Mouse (Mus musculus) forebrain, embryonic 16.5 days (tissue): ENCODE data around the gene Ica1. TPM values are rescaled to one million over a fixed set of nuclear protein-coding genes. Genes with fewer than 3 reads are reported as not detected.

Experiments used
- ATAC-seq: fragments of 200-750 bp; cut with Nextera tagmentation; 2 replicates; pipeline ENCODE4 v1.8.0; 2017; ENCODE audit warnings: mild to moderate bottlenecking, moderate library complexity
- H3K27ac ChIP-seq: fragments of 300-500 bp; sonication (generic); 2 replicates; pipeline ENCODE4 v1.5.1; 2014; ENCODE audit warnings: low read length, control low read depth
- H3K27me3 ChIP-seq: fragments of 300-500 bp; sonication (generic); replicated peaks from 2 replicates; pipeline ENCODE4 v1.6.1; 2014; ENCODE audit warnings: low read length; ENCODE audit not compliant: control insufficient read depth, insufficient read depth
- H3K36me3 ChIP-seq: fragments of 300-500 bp; sonication (generic); 2 replicates; pipeline ENCODE4 v1.6.1; 2014; ENCODE audit not compliant: control insufficient read depth, insufficient read depth
- H3K4me1 ChIP-seq: fragments of 300-500 bp; sonication (generic); replicated peaks from 2 replicates; pipeline ENCODE4 v1.6.1; 2014; ENCODE audit warnings: low read length; ENCODE audit not compliant: control insufficient read depth, insufficient read depth
- H3K4me2 ChIP-seq: fragments of 300-500 bp; sonication (generic); 2 replicates; pipeline ENCODE4 v1.6.1; 2014; ENCODE audit warnings: mild to moderate bottlenecking, low read length, control low read depth
- H3K4me3 ChIP-seq: fragments of 300-500 bp; sonication (generic); replicated peaks from 2 replicates; pipeline ENCODE4 v1.5.1; 2014; ENCODE audit warnings: mild to moderate bottlenecking, low read length, control low read depth
- H3K9ac ChIP-seq: fragments of 300-500 bp; sonication (generic); replicated peaks from 2 replicates; pipeline ENCODE4 v1.6.1; 2014; ENCODE audit warnings: low read depth, low read length, control low read depth
- H3K9me3 ChIP-seq: fragments of 300-500 bp; sonication (generic); 2 replicates; pipeline ENCODE4 v1.6.1; 2016; ENCODE audit warnings: low read length; ENCODE audit not compliant: control insufficient read depth
- WGBS: fragments of 180-500 bp; shearing (Covaris S2); extraction: QIAGEN DNeasy Blood & Tissue Kit; methylation state at CpG from one replicate; pipeline ENCODE4 v1.1.7; 2014; 5-methylcytosine and 5-hydroxymethylcytosine counted together
- polyA plus RNA-seq: library from polyadenylated mRNA; unstranded; fragments of >200 nt; fragmentation: Nextera tagmentation; extraction: Ambion mirVana; gene quantifications from 2 replicates; pipeline ENCODE4 v1.2.1, GENCODE M21; 2015

Ica1 gene
- polyA plus RNA-seq, 1 experiment from 2014 or later: 55.6 TPM

DNA sequence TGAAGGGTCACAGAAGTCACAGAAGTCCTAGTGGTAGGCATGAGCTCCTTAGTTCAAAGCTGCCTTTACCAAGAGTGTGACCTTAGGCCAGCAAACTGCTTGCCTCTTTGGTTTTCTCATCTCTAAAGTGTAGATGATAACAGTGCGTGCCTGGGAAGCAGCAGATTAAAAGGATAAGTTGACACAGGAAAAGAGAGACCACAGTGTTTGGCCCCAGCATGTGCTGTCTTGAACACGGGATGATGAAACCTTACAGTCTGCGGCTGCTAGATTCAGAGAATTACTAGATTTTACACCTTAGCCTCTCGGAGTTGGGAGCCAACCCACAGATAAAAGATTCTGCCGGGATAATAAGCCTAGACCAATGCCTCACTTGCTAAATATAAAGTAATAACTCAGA lies 137.4 kb downstream of the Ica1 start:
- no peak for ATAC-seq

DNA sequence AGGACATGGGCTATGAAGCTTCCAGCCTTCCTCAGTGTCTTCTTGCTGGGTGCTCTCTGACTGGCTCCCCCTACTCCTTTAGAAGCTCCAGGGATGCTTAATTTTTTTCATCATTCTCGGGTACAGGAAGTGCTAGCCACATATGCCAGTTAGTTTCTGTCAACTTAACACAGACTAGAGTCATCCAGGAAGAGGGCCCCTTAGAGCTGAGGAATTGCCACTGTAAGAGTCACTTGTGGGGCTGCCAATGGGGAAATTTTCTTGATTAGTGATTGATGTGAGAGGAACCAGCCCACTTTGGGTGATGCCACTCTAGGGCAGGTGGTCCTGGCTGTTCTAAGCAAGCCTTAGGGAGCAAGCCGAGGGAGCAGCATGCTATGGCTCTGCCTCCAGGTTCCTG lies 138.8 kb downstream of the Ica1 start:
- ATAC-seq: no peak
- Histone ChIP-seq H3K9me3 (no peaks in the 10 kb centered on the region), H3K36me3 (no peaks in the 10 kb centered on the region), H3K4me2 (no peak overlapping the region), H3K4me1 (no peaks in the 10 kb centered on the region), H3K27me3 (no peaks in the 10 kb centered on the region), H3K27ac (no peak overlapping the region), H3K4me3 (no peak overlapping the region), H3K9ac (no peak overlapping the region)
- 85% methylated on average over 2 of the region's 2 CpGs for WGBS

More for the DNA sequence above, 137.4 kb downstream of the Ica1 start:
- no peak overlapping the region for H3K4me3 ChIP-seq
- WGBS: 85% methylated on average over 5 of the region's 5 CpGs
- no peaks in the 10 kb centered on the region for H3K4me1 ChIP-seq
- H3K27ac ChIP-seq: no peak overlapping the region
- no peak overlapping the region for H3K9ac ChIP-seq
- no peaks in the 10 kb centered on the region for H3K9me3 ChIP-seq
- no peaks in the 10 kb centered on the region for H3K27me3 ChIP-seq
- H3K36me3 ChIP-seq: no peaks in the 10 kb centered on the region
- no peak overlapping the region for H3K4me2 ChIP-seq

DNA sequence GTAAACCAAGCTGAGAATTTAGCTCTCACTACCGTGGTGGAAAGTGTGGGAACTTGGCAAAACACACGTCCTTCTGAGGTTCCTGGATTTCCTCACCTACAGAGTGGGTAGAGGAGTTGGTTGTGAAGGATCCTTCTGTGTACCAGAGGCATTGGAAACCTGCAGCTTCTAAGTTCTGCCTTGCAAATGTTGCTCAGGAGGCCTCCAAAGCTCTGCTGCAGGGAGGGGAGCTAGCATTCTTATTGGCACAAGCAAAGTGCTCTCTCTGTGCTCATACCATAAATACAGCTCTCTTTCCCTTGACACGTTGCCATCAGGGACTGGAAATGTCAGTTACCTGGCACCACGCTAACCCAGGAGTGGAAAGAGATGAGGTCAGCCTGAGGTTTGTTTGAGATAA lies 139.4 kb downstream of the Ica1 start:
- H3K4me1 ChIP-seq: no peaks in the 10 kb centered on the region
- no peak overlapping the region for H3K27ac ChIP-seq
- no peaks in the 10 kb centered on the region for H3K9me3 ChIP-seq
- H3K4me3 ChIP-seq: no peak overlapping the region
- H3K36me3 ChIP-seq: no peaks in the 10 kb centered on the region
- WGBS: 88% methylated on average over 4 of the region's 4 CpGs
- ATAC-seq: no peak
- no peak overlapping the region for H3K9ac ChIP-seq
- H3K27me3 ChIP-seq: no peaks in the 10 kb centered on the region
- no peak overlapping the region for H3K4me2 ChIP-seq

DNA sequence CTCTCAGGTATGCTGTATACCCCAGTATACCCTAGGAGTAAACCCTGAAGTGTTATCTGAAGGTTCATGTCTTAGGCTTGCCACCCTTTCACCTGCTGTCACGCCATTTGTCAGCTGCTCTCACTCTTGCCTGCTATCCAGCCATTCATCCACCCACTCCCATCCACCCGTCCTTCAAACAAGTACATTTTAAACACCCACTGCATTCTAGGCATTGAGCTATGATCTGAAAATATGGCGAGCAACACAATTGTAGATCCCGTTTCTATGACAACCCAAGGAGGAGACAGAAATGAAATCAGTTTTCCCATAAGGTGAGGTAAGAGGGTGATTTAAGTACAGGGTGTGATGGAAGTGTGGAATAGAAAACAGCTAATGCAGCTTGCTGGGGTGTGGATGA lies 140.2 kb downstream of the Ica1 start:
- no peaks in the 10 kb centered on the region for H3K27me3 ChIP-seq
- no peaks in the 10 kb centered on the region for H3K36me3 ChIP-seq
- WGBS: 81% methylated on average over 4 of the region's 4 CpGs
- no peak overlapping the region for H3K4me2 ChIP-seq
- H3K27ac ChIP-seq: no peak overlapping the region
- H3K9ac ChIP-seq: no peak overlapping the region
- no peaks in the 10 kb centered on the region for H3K9me3 ChIP-seq
- no peak overlapping the region for H3K4me3 ChIP-seq
- ATAC-seq: peak; percentile 54
- H3K4me1 ChIP-seq: no peaks in the 10 kb centered on the region

DNA sequence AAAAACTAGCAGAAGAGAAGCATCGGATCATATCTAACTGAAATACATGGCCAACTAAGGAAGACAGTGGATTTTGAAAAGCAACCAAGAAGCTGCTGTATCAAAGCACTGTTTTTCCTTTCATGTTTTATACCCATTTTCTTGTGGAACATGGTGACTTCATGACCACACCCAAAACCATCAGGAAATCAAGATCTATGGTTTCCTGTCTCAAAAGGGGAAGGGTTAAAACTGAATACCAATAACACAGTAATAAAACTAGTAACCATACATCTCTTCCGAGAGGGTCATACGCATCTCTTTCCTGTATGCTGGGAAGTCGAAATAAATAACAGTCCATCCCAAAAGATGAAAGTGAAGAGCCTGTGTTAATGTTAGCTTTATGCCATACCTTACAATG lies 145.6 kb downstream of the Ica1 start:
- Histone ChIP-seq H3K4me3 (no peak overlapping the region), H3K9ac (no peak overlapping the region), H3K36me3 (no peaks in the 10 kb centered on the region), H3K9me3 (no peaks in the 10 kb centered on the region), H3K4me1 (no peaks in the 10 kb centered on the region), H3K27ac (no peak overlapping the region), H3K27me3 (no peaks in the 10 kb centered on the region), H3K4me2 (no peak overlapping the region)
- WGBS: 93% methylated on average over 4 of the region's 4 CpGs
- ATAC-seq: no peak

DNA sequence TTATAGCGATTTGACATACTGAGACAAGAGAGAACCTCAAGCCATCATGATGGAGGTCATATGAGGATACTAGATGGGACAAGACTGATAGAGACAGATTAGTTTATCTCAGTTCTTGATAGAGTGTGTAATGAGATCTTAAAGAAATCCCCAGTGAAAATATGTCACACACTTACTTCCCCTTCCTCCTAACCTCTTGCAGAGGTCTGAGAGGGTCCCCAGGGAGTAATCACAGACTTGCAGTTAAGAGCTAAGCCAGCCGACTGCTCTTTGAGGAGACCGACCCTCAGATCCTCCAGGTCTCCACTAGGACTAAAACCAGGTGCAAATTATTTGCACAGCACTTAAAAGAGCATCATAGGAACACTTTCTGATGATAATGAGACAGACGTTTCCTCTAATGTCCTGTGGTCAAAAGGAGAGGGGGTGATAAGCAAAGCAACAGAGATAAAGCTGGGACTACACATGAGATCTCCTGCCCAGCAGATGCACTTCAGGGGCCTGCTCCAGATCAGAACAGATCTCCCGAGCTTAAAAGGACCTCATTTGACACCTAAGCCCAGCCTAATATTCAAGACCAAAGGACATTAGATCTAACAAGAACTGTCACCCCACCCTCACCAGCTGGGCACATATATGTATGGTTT lies 146.2 kb downstream of the Ica1 start:
- H3K9ac ChIP-seq: no peak overlapping the region
- ATAC-seq: no peak
- WGBS: 86% methylated on average over 5 of the region's 5 CpGs

DNA sequence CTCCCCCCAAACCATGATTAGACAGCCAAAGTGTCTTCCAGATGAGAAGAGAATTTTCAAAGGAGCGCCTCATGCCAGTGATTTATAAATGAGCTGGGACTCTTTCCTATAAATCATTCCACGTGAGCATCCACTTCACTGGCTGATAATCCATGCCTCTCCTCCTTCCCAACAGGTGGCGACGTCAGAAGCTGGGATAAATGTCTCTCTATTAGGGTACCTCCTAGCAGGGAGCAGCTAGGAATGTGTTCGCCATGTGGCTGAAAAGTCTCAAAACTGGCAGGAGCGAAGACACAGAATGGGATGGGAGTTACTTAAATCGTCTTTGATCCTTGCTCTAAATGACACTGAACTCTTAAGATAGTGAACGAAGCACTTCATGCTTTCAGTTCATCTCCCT lies 146.9 kb downstream of the Ica1 start:
- H3K4me2 ChIP-seq: no peak overlapping the region
- no peaks in the 10 kb centered on the region for H3K9me3 ChIP-seq
- no peak overlapping the region for H3K4me3 ChIP-seq
- H3K27me3 ChIP-seq: no peaks in the 10 kb centered on the region
- no peak overlapping the region for H3K27ac ChIP-seq
- H3K9ac ChIP-seq: no peak overlapping the region
- no peaks in the 10 kb centered on the region for H3K36me3 ChIP-seq
- ATAC-seq: no peak
- WGBS: 81% methylated on average over 8 of the region's 8 CpGs
- H3K4me1 ChIP-seq: no peaks in the 10 kb centered on the region

More for the DNA sequence above, 146.2 kb downstream of the Ica1 start:
- Histone ChIP-seq H3K9me3 (no peaks in the 10 kb centered on the region), H3K4me2 (no peak overlapping the region), H3K27me3 (no peaks in the 10 kb centered on the region), H3K4me3 (no peak overlapping the region), H3K36me3 (no peaks in the 10 kb centered on the region), H3K27ac (no peak overlapping the region), H3K4me1 (no peaks in the 10 kb centered on the region)

DNA sequence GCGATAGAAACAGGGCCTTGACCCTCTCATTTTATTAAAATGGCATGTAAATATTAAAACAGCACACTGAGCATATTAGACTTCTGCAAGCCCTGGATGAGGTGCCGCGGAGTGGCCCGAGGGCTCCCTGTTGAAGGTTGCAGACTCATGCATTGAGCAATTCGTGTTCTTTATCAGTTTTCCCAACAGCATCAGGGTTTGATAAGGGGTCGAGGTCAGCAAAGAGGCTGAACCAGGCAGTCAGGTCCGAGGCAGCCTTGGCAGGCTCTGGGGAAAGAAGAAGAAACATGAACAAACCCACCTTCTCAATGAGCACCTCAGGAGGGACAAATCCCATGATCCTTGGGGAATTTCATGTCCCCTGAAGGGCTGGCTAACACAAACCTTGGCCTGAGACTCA lies 147.8 kb downstream of the Ica1 start:
- Histone ChIP-seq H3K4me2 (no peak overlapping the region), H3K9me3 (no peaks in the 10 kb centered on the region)
- no peak for ATAC-seq

DNA sequence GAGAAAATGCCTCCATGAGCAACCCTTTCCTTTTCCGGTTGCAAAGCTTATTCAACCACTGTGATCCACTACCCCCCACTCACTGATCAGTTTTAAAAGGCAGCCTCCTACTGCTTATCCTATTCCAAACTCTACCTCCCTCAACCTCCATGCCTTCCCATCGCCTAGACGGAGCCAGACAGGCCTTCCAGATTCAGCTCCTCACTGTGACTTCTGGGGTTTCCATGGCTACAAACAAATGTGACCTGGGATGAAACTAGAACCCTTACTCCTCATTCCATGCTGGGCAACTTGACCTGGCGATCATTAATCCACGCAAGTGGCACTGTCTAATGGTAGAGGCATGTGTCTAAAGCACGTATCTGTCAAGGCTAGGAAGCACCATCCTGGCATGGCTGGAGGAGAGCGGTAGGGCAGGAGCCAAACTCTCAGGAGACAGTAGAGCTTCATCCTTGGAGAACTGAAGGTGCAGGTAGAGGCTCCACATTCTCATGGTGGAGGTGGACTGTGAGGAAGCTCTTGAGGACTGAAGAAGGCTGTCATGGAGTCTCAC lies 149.5 kb downstream of the Ica1 start:
- H3K36me3 ChIP-seq: no peaks in the 10 kb centered on the region
- ATAC-seq: no peak
- WGBS: 91% methylated on average over 7 of the region's 7 CpGs

More for the DNA sequence above, 147.8 kb downstream of the Ica1 start:
- Histone ChIP-seq H3K9ac (no peak overlapping the region), H3K27me3 (no peaks in the 10 kb centered on the region), H3K4me3 (no peak overlapping the region), H3K36me3 (no peaks in the 10 kb centered on the region), H3K27ac (no peak overlapping the region), H3K4me1 (no peaks in the 10 kb centered on the region)
- 88% methylated on average over 7 of the region's 7 CpGs for WGBS

DNA sequence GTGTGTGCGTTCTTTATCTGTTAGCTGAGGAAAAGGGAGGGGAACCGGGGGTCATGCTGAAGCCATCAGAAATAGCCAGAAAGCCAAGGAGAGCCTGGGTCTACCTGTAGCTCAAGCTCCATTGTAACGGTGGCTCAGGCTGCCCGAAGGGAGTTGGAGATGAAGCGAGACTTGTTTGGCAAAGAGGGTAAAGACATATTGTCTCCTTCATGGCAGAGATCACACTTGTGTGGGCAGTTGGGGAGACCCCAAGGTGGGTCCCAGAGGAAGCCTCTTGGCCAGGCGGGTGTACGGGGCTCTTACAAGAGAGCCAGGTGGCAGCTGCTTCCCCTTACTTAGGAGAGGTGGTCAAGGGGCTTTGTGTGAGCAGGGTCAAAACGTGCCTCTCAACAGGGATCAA lies 150.1 kb downstream of the Ica1 start:
- 94% methylated on average over 8 of the region's 8 CpGs for WGBS
- no peak overlapping the region for H3K4me2 ChIP-seq
- no peak overlapping the region for H3K4me3 ChIP-seq
- no peak for ATAC-seq
- H3K27ac ChIP-seq: no peak overlapping the region
- H3K36me3 ChIP-seq: no peaks in the 10 kb centered on the region
- H3K9ac ChIP-seq: no peak overlapping the region
- H3K4me1 ChIP-seq: no peaks in the 10 kb centered on the region
- H3K27me3 ChIP-seq: no peaks in the 10 kb centered on the region
- H3K9me3 ChIP-seq: no peaks in the 10 kb centered on the region

More for the DNA sequence above, 149.5 kb downstream of the Ica1 start:
- Histone ChIP-seq H3K27ac (no peak overlapping the region), H3K9me3 (no peaks in the 10 kb centered on the region), H3K4me1 (no peaks in the 10 kb centered on the region), H3K4me3 (no peak overlapping the region), H3K27me3 (no peaks in the 10 kb centered on the region), H3K4me2 (no peak overlapping the region), H3K9ac (no peak overlapping the region)
